Mouse (Mus musculus) layer of hippocampus, postnatal 36 days (tissue): ENCODE measurements around the gene Kcnj10. TPM values are rescaled to one million over a fixed set of nuclear protein-coding genes. Genes with fewer than 3 reads are reported as not detected.

Experiments
- DNase-seq, 2 experiments: peaks; one replicate each; pipeline ENCODE4 v3.0.0; 2022
- total RNA-seq, 2 experiments: library from RNA; stranded (reverse); gene quantifications; 2 replicates each; pipeline ENCODE4 v1.2.3; 2021

Kcnj10 gene
- 10 to 100 TPM; 89.3 to 94.4 TPM for total RNA-seq

DNA sequence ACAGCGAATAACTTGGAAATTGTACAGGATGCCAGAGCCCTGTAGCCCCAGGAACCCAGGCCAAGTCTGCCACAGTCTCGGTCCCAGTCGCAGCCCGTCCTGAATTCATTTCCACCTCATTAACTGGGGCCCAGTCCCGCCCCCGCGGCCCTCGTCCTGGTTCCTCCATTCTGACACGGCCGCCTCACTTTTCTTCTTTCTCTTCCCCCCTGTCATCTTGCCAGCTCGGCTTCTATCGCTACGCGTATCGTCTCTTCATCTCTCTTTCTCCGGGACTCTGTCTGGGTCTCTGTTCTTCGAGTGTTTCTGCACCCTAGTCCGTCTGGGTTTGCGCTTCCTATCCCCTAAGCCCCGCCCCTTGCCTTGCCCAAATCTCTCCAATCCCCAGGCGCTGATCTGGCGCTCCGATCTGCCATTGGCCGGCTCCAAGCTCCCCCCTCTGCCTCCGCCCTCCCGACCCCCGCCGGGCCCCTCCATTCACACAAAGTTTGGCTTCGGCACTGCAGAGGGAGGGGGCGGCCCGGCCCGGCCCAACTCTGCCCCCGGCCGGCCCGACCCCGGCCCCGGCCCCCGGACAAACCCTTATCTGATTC, at the start of gene Kcnj10:
Gene Kcnj10 (plus strand): TSS at position 482 of the 593 bp plus-strand sequence.
- DNase-seq: peak; percentile 83

DNA sequence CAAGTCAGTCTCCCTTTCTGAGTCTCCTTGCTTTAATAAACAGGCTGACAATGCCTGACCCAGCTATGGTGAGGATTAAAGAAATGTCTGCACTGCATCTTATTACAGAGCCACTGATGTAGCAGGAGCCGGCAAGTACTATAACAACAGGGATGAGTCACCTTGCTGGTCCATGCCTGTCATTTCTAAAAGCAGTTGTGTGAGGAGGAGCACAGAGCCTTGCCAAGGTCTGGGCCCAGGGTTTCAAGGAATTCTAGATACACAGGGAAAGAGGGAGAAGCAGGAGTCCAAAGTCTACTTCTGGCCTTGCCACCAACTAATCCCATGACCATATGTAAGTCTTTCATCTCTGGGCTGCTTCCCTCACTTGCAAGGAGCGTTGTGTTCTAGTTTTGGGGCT, 48.1 kb upstream of the Kcnj10 start:
- no peak for DNase-seq

DNA sequence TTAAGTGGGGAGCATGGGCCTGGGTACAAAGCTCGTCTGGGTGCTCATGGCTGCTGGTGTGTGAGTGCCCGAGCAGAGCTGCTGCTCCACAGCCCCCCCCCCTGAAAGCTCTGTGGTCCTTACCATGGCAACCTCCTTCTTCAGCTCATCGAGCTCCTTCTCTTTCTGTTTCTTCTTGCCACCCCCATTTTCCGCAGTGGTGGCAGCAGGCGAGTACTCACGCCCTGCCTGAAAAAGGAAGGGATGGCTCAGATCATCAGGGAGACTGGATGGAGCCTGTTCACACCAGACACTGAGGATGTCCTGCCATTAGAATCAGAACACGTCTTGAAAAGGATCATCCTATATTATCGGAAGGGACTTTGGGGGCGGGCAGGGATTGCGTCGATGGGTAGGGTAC, 47.6 kb upstream of the Kcnj10 start:
- DNase-seq: no peak

DNA sequence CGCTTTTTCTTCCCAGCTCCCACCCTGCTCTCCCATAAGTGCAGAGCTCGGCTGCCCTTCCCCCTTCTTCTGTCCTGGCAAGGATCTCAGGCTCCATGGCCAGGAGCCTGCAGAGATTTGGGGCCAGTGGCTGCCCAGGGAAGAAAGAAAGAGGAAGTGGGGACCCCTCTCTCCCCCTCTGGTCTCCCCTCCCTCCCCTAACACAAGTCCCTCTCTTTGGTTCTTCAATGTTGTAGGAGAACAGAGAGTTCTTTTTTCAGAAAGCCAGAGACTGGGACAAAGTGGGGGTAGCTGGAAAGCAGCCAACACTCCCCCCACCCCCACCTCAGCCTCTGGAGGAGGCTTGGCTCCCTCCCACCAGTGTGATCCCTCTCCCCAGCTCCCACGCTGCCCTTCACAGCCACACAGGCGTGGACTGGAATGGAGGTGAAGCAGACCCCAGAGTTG, 45.2 kb upstream of the Kcnj10 start:
- peak in 1 of 2 experiments; percentile 71 for DNase-seq

DNA sequence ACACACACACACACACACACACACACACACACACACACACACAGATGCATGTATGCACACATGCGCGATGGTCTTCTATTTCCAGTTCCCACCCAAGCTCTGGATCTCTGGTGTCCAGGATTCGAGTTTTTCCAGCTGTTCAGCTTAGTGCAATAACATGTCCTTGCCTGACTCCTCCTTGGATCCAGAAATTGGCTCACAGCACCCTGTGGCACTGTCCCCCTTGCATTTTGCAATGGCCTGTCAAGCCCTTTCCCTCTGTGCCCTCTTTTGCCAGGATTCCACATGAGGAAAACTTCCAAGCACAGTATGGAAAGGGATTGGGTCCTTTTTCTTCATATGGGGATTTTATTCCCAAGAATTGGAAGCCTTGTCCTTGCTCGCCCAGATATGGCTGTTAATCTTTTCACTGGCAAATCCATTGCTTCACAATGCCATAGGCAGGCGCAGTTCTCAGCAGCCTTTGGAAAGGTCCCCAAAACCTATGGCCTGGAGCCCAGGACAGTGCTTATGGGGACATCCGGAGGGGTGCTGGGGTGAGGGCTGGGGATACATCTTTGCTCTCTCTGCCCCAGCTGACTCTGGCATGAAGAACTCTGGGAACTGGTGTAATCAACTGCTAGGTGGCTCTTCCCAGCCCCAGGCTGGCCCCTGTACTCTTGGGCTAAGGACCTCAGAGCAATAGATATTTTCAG, 44.0 kb upstream of the Kcnj10 start:
- no peak for DNase-seq

DNA sequence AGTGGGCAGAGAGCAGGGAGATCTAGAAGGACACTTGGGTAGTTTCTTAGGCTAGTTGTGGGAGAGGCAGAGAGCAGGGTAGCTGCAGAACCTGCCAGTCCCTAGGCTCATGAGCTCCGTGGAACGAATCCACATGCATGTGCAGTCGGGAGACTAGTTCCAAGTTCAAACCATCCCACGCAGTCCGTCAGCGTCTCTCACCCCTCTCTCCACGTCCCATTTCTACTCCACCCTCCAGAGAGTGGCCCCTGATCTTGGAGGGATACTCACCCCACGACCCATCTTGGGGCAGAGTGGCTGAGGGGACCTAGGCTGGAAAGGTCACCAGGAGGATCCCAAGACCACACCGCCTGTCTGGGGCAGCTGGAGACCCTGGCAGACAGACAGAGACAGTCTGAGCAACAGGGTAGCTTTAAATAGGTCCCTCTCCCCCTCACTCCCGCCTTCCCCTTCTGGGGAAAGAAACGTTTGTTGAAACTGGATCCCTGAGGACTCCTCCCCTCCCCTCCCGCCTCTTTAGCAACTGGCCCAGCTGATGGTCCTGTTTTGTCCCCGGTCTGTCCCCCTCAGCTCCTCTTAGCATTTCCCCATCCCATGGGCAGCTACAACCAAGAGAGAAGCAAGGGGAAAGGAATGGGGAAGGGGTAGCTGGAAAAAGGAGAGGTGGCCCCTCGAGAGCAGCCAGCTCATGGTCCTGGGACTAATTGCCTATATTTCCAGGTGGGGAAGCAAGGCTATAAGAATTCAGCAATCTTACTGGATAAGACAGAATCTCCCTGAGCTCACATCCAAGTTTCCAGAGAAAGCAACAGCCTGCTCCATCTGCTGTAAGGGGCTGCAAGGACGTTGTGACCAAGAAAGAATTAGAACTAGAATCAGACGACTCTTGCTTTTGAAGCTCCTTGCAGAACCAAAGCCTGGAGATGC, 43.1 kb upstream of the Kcnj10 start, which contains the start of gene Atp1a2:
Gene Atp1a2 (minus strand): TSS at position 454 of the 927 bp plus-strand sequence.
- no peak for DNase-seq

DNA sequence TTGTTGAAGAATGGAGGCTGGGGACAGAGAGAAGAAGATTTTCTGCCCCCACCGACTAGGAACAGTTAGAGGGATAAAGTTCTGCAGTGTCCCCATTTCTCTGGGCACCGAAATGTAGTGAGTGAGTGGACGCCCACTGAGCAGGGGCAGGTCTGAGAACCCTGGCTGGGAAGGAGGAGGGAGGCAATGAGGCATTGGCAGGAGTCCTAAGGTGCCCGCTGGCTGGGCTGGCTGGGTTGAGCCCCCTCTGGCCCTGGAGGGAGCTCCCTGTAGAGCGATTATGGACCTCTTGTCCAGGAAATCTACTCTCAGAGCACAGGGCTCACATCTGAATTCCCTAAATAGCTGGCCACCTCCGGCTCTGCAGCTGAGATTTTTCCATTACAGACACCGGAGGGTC, 41.5 kb upstream of the Kcnj10 start:
- DNase-seq: peak in 1 of 2 experiments; percentile 58

DNA sequence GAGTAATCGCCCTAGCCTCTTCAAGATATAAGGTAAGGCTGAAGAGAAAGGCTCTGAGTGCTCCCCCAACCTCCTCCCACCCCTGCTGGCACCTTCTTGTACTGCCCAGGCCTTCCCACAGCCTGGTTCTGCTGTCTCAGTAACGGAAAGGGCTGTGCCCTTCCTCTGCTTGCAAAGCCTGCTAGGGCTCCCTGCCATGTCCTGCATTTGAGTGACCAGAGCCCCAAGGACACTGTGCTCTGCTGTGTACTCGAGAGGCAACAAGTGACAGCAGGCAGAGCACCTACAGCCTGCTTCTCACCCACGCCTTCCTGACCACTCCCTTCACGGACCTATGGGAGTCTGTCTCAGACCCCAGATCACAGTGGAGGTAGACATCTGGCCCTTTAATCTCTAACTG, 40.8 kb upstream of the Kcnj10 start:
- no peak for DNase-seq

DNA sequence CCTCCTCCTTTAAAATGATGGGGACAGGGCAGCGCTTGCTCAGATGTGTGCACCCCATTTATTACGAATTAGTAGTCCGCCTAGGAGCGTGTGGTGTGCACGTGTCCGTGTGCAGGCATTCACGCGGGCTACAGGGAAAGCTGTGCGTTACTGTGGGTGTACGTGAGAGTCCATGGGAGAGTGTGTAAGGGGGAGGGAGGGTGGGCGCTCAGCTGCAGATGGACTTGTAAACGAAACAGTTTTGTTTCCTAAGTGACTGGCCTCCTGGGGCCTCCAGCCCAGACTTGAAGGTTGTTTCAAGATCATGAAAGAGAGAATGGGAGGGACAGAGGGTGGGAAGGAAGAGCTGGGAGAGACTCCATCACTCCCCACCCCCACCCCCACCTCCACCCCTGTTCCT, 39.8 kb upstream of the Kcnj10 start:
- DNase-seq: no peak

DNA sequence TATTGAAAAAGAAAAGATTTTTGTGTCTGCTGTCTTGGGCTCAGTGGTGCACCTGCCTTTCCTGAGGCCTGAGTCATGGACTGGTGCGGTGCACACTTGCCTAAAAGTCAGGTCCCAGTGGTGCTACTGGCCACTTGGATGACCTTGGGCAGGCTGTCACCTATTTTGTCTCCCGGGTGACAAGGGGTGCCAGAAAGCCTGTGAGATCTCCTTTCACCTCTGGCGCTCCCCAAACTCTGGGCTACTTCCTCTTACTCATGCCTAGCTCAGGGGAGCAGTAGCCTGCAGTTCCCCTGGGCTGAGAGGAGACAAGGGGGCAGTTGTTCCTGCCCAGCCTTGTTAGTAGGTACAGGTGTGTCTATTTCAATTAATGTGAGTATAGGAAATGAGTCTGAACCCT, 38.7 kb upstream of the Kcnj10 start:
- DNase-seq: no peak

DNA sequence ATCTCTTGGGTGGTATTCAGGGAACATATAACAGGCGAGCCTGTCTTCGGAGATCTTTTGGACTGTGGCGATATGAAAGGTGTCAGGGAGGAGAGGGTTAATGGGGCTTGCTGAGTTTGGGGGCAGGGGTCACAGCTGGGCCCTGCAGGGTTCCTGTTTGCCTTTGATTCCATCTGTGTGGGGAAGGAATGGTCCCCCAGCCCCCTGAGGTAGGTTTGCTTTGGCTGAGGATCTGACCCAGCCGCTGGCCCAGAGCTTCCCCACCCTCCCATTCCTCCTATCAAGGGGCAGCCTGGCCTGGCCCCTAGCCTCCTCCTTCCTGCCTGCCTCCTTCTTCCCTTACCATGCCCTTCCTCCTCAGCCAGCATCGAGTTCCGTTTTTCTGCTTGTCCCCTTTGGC, 38.2 kb upstream of the Kcnj10 start:
- DNase-seq: no peak

DNA sequence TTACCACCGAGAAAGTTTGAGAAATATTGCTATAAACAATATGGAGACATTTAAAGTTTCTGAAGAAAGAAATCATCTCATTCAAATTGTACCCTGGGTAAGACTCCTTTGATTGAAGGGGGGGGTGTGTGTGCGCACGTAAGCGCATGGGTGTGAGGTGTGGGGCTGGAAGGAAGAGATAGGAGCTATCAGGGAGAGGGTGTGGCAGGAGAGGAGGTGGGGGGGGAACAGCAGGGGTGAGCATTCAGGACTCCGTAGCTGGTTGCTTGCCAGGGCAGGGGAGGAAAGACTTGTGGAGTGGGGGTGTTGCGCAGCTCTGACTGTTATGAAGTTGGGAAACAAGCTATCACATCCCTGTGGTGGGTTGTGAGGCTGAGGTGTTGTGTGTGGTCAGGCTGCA, 36.6 kb upstream of the Kcnj10 start:
- DNase-seq: no peak

DNA sequence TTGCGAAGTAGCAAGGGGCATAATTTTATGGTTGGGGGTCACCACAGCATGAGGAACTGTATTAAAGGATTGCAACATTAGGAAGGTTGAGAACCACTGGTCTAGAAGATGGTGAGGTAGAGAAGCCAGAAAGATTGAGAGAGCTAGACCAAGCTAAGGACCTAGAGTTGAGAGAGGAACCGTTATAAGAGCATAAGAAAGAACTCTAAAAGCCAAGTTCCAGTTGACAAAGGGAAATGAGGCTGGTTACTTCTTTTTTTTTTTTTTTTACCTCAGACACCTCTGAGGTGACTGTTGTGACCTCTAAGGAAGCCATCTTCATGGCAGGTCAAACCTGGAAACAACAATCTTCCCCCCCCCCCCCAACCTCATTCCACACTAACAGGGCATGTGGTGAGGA, 35.9 kb upstream of the Kcnj10 start:
- no peak for DNase-seq

DNA sequence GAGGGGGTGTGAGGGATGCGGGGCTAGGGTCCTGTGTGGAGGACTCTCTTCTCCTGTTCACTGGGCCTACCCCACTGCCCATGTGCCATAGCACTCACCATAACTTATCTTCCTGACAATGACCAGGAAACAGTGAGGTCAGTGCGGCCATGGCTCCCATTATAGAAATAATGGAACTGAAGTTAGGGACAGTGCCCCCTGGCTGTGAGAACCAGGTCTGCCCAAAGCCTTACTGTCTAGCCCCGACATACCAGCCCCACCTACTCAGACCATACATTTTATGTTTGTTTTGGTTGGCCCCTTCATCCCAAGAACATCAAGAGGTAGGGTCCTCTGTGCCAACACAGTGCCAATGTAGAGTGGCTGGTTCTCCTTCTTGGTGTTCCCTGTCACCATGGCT, 35.4 kb upstream of the Kcnj10 start:
- no peak for DNase-seq

DNA sequence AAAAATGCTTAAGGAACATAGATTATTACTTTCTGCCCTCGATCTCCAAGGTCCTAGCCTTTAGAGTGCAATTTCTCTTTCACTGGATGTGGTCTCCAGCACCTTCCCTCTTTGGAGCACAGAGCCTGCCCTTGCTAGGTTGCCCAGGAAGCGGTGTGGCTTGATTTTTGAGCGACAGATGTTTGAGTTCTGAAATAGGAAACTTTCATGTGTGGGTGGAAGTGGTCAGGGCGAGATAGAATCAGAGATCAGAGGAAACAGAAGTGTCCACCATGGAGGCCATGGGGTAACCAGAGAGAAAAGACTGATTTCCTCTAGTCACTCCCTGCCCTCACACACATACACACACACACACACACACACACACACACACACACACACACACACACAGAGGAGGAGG, 34.8 kb upstream of the Kcnj10 start:
- DNase-seq: no peak

DNA sequence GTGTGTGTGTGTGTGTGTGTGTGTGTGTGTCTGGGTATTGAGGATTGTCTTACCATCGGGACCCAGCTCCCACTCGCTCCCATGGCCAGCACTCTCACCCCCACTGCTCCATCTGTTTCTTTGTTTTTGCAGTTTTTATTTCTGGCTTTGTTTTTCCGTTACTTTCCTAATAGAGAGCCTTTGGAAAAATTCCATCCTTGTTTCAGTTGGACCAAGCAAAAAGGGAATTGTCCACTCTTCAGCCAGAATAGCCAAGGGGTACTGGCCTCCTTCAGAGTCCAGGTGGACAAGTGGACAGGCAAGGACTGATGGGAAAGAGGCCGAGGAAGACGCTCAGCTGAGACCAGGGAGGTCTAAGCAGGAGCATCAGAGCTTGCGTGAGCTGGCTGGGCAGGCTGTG, 34.1 kb upstream of the Kcnj10 start:
- no peak for DNase-seq

DNA sequence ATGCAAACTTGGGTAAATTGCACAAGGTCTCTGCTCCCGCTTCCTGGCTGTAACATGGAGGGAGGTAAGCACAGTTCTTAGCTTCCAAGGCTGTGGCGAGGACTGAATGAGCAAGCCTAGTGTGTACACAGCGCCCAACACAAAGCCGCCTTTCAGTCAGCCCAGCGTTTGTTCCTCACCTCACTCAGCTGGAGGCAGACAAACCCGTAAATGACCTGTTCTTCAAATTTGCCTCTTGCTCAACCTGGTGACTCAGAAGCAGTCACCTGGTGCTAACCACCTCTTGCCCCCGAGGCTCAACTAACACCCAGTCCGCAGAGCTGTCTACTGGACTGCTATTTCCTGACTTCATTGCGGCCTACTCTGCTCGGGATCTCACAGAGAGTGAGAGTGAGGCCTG, 33.1 kb upstream of the Kcnj10 start:
- no peak for DNase-seq

DNA sequence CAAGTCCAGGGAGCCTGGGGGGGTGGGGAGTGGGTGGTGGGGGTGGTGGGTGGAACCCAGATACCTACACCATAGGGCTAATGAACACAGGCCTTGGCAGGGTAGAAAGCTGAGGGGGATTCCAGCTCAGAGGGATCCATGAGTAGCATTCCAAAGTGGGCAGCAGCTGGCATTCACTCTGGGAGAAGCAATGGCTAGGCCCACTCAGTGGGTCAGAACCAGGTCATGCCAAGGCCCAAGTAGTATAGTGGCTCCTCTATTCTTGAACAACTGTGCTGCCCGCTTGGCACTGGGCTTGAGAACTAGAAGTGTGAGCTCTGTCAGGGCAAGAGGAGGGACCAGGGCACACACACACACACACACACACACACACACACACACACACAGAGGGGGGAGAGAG, 32.6 kb upstream of the Kcnj10 start:
- DNase-seq: no peak

DNA sequence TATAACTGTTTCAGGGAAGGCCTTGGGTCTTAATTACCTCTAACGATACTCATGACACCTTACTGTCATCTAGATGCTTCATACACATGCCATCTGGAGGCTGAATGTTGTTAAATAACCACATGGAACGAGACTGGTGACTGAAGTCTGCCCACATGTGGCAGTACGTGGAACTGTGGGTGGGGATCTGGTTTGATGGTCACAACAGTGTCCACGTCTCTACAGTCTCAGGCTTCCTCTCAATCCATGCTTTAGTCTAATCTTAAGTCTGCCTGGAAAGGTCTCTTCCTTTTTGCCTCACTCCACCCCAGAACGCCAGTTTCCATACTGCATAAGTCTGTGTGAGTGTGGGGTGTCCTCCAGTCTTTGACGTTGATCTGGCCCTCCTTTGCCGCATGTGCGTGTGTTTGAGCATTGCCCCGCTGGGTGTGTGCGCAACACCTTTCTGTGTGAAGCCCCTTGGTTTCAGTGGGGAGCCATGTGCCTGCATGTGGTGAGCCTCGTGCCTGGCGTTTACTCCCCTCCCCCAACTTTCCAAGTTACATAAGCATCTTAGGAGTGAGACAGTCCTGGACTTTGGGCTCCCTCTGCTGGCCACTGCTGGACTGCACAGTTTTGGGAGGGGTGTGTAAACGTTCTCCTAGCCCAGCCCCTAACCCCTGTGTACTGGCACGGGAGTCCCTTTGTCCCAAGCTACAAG, 31.2 kb upstream of the Kcnj10 start:
- peak; percentile 86 to 88 for DNase-seq

DNA sequence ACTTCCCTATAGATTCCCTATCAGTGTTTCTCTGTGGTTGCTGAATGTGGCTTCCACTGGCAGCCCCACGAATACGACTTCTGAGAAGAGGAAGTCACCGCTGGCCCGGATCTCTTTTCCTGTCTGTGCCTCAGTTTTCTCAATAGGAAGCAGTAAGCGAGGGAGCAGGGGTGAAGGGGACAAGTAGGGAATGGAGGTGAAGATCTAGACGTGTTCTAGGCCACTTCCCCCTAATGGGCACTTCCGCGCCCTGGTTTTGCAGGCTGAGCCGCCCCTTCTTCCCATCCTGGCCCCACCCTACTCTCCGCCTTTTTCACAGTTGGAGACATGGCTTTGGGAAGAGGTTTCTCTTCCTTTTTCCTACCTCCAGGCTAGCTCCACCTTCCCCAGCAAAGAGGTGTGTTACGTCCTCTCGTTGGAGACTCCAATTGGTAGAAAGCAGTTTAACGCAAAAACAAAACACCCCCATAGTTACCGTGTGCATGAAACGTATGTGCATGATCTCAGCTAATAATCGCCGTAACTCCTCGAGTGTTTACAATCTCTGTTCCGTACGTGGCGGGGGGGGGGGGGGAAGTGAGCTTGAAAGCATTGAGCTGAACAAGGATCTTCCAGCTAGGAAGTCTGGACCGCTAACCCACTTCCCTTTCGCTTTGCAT, 29.6 kb upstream of the Kcnj10 start:
- no peak for DNase-seq

DNA sequence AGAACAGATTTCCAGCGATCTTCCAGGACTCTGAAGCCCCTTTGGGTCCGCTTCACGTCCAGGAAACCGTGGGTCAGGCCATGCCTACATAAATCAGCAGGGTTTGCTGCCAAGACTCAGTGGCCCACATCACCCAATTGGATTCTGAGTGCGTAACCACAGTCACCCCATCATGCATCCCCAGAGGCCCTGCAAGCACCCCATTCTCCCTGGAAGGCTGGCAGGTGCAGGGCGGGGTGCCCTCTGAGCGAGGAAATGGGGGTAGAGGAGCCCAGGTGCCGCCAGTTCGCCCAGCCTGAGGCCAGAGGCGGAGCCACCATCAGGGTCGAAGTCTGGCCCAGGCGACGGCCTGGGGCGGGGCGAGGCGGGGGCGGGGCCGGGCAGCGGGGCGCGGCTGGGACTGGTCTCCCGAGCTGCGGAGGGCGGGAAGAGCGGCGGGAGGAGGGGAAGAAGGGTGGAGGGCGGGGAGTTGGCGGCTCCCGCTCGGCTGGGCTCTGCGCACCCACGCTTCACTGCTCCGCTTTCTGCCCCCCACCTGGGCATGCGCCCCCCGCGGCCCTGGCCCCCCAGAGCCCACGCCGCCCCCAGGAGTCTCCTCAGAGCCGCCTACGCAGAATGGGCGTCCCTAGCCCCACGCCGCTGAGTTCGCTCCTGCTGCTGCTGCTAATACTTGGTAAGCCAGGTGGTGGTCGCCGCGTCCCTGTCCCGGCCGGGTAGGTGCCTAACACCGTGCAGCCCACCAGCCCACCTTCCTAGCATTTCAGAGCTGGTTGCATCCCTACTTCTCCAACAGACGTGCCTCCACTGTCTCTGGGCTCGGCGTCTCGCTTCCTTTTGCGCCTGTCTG, 28.9 kb upstream of the Kcnj10 start:
- DNase-seq: peak; percentile 77 to 80
